Mouse (Mus musculus): ENCODE measurements around the gene Nudt17. TPM values are rescaled to one million over a fixed set of nuclear protein-coding genes. Genes with fewer than 3 reads are reported as not detected.
A peak's percentile ranks its signal among the peaks of the same experiment; 100 is the strongest.

Gene Nudt17
- polyA plus RNA-seq, 1 experiment = 6.8 TPM

GRCm38 (mm10) chr3:96737995-96738394, 29.6 kb upstream of the Nudt17 start:
- Histone ChIP-seq H3K36me3 (ENCODE audit: control insufficient read depth, insufficient read depth) (no peaks in the 10 kb centered on the region), H3K79me2 (ENCODE audit: control insufficient read depth, insufficient read depth) (peaks cover 63% of the 10 kb centered on the region), H3K27me3 (ENCODE audit: control insufficient read depth, insufficient read depth, insufficient read length) (no peaks in the 10 kb centered on the region), H3K4me2 (ENCODE audit: low read depth) (no peak overlapping the region), H3ac (ENCODE audit: control insufficient read depth, insufficient read length) (no peak overlapping the region), H3K4me3 (no peak overlapping the region)
- TF ChIP-seq SRF (IDR thresholded peaks at IDR 0.05; ENCODE audit: control insufficient read depth, insufficient read length, low read depth) (no peak), MAX (IDR thresholded peaks at IDR 0.05; ENCODE audit: low read depth) (no peak), TCF12 (IDR thresholded peaks at IDR 0.05; ENCODE audit: insufficient read depth, poor library complexity, severe bottlenecking) (no peak), CEBPB (IDR thresholded peaks at IDR 0.05; ENCODE audit: insufficient read depth, poor library complexity, severe bottlenecking) (no peak), REST (IDR thresholded peaks at IDR 0.05; ENCODE audit: insufficient read depth, insufficient read length) (no peak), USF1 (IDR thresholded peaks at IDR 0.05; ENCODE audit: low read depth) (no peak), TCF3 (IDR thresholded peaks at IDR 0.05; ENCODE audit: insufficient read length, low read depth) (no peak), POLR2AphosphoS2 (IDR thresholded peaks at IDR 0.05; ENCODE audit: insufficient read length, low read depth) (no peak), MYOG (IDR thresholded peaks at IDR 0.05; ENCODE audit: control insufficient read depth in 1 of 3, insufficient read depth in 1 of 3, insufficient read length in 2 of 3, low read depth in 2 of 3) (no peak), POLR2A (IDR thresholded peaks at IDR 0.05; ENCODE audit: insufficient read length, low read depth) (no peak)

GRCm38 (mm10) chr3:96737013-96737740, 28.8 kb upstream of the Nudt17 start:
- no peak overlapping the region for H3K4me2 ChIP-seq (ENCODE audit: low read depth)
- no peaks in the 10 kb centered on the region for H3K27me3 ChIP-seq (ENCODE audit: control insufficient read depth, insufficient read depth, insufficient read length)
- H3ac ChIP-seq (ENCODE audit: control insufficient read depth, insufficient read length) = no peak overlapping the region
- H3K79me2 ChIP-seq (ENCODE audit: control insufficient read depth, insufficient read depth) = peaks cover 67% of the 10 kb centered on the region
- TF ChIP-seq CEBPB (IDR thresholded peaks at IDR 0.05; ENCODE audit: insufficient read depth, poor library complexity, severe bottlenecking) = no peak
- TF ChIP-seq TCF3 (IDR thresholded peaks at IDR 0.05; ENCODE audit: insufficient read length, low read depth) = no peak
- TF ChIP-seq TCF12 (IDR thresholded peaks at IDR 0.05; ENCODE audit: insufficient read depth, poor library complexity, severe bottlenecking) = no peak
- no peaks in the 10 kb centered on the region for H3K36me3 ChIP-seq (ENCODE audit: control insufficient read depth, insufficient read depth)
- no peak overlapping the region for H3K4me3 ChIP-seq

- no peak overlapping the region for H3K4me3 ChIP-seq
- TF ChIP-seq POLR2A (IDR thresholded peaks at IDR 0.05; ENCODE audit: insufficient read length, low read depth) (no peak), POLR2AphosphoS2 (IDR thresholded peaks at IDR 0.05; ENCODE audit: insufficient read length, low read depth) (no peak), MAX (IDR thresholded peaks at IDR 0.05; ENCODE audit: low read depth) (no peak), USF1 (IDR thresholded peaks at IDR 0.05; ENCODE audit: low read depth) (no peak), TCF12 (IDR thresholded peaks at IDR 0.05; ENCODE audit: insufficient read depth, poor library complexity, severe bottlenecking) (no peak), TCF3 (IDR thresholded peaks at IDR 0.05; ENCODE audit: insufficient read length, low read depth) (no peak), E2F4 (IDR thresholded peaks at IDR 0.05; ENCODE audit: insufficient read depth) (no peak), MYOG (IDR thresholded peaks at IDR 0.05; ENCODE audit: control insufficient read depth in 1 of 3, insufficient read depth in 1 of 3, insufficient read length in 2 of 3, low read depth in 2 of 3) (no peak), SRF (IDR thresholded peaks at IDR 0.05; ENCODE audit: control insufficient read depth, insufficient read length, low read depth) (no peak)
- H3K36me3 ChIP-seq (ENCODE audit: control insufficient read depth, insufficient read depth) = no peaks in the 10 kb centered on the region
- H3K4me2 ChIP-seq (ENCODE audit: low read depth) = no peak overlapping the region
- no peaks in the 10 kb centered on the region for H3K27me3 ChIP-seq (ENCODE audit: control insufficient read depth, insufficient read depth, insufficient read length)
- no peak overlapping the region for H3ac ChIP-seq (ENCODE audit: control insufficient read depth, insufficient read length)
- H3K79me2 ChIP-seq (ENCODE audit: control insufficient read depth, insufficient read depth) = peaks cover 69% of the 10 kb centered on the region
Measured at GRCm38 (mm10) chr3:96735200-96735599, 26.8 kb upstream of the Nudt17 start.

GRCm38 (mm10) chr3:96733984-96734383, 25.6 kb upstream of the Nudt17 start:
- Histone ChIP-seq H3K4me2 (ENCODE audit: low read depth) (no peak overlapping the region), H3K27me3 (ENCODE audit: control insufficient read depth, insufficient read depth, insufficient read length) (no peaks in the 10 kb centered on the region), H3K36me3 (ENCODE audit: control insufficient read depth, insufficient read depth) (no peaks in the 10 kb centered on the region), H3ac (ENCODE audit: control insufficient read depth, insufficient read length) (no peak overlapping the region), H3K4me3 (no peak overlapping the region), H3K79me2 (ENCODE audit: control insufficient read depth, insufficient read depth) (peaks cover 74% of the 10 kb centered on the region)
- TF ChIP-seq E2F4 (IDR thresholded peaks at IDR 0.05; ENCODE audit: insufficient read depth) (no peak), SRF (IDR thresholded peaks at IDR 0.05; ENCODE audit: control insufficient read depth, insufficient read length, low read depth) (no peak)

GRCm38 (mm10) chr3:96730785-96731184, 22.4 kb upstream of the Nudt17 start:
- Histone ChIP-seq H3K4me3 (no peak overlapping the region), H3K4me2 (ENCODE audit: low read depth) (no peak overlapping the region), H3ac (ENCODE audit: control insufficient read depth, insufficient read length) (no peak overlapping the region), H3K27me3 (ENCODE audit: control insufficient read depth, insufficient read depth, insufficient read length) (no peaks in the 10 kb centered on the region), H3K36me3 (ENCODE audit: control insufficient read depth, insufficient read depth) (no peaks in the 10 kb centered on the region), H3K79me2 (ENCODE audit: control insufficient read depth, insufficient read depth) (peaks cover 76% of the 10 kb centered on the region)
- no peak for TF ChIP-seq SRF (IDR thresholded peaks at IDR 0.05; ENCODE audit: control insufficient read depth, insufficient read length, low read depth)
- TF ChIP-seq POLR2AphosphoS2 (IDR thresholded peaks at IDR 0.05; ENCODE audit: insufficient read length, low read depth) = no peak
- TF ChIP-seq CEBPB (IDR thresholded peaks at IDR 0.05; ENCODE audit: insufficient read depth, poor library complexity, severe bottlenecking) = no peak
- no peak for TF ChIP-seq USF1 (IDR thresholded peaks at IDR 0.05; ENCODE audit: low read depth)

- Histone ChIP-seq H3K79me2 (ENCODE audit: control insufficient read depth, insufficient read depth) (peaks cover 78% of the 10 kb centered on the region), H3K27me3 (ENCODE audit: control insufficient read depth, insufficient read depth, insufficient read length) (no peaks in the 10 kb centered on the region), H3K4me3 (peak overlapping the region; percentile 88), H3ac (ENCODE audit: control insufficient read depth, insufficient read length) (no peak overlapping the region), H3K4me2 (ENCODE audit: low read depth) (peak overlapping the region; percentile 87), H3K36me3 (ENCODE audit: control insufficient read depth, insufficient read depth) (no peaks in the 10 kb centered on the region)
- TF ChIP-seq CEBPB (IDR thresholded peaks at IDR 0.05; ENCODE audit: insufficient read depth, poor library complexity, severe bottlenecking) (no peak), MYOG (IDR thresholded peaks at IDR 0.05; ENCODE audit: control insufficient read depth in 1 of 3, insufficient read depth in 1 of 3, insufficient read length in 2 of 3, low read depth in 2 of 3) (no peak), E2F4 (IDR thresholded peaks at IDR 0.05; ENCODE audit: insufficient read depth) (no peak), SRF (IDR thresholded peaks at IDR 0.05; ENCODE audit: control insufficient read depth, insufficient read length, low read depth) (no peak), POLR2AphosphoS2 (IDR thresholded peaks at IDR 0.05; ENCODE audit: insufficient read length, low read depth) (no peak), MYOD1 (IDR thresholded peaks at IDR 0.05; ENCODE audit: control insufficient read depth in 1 of 3, insufficient read length in 2 of 3, low read depth in 2 of 3) (no peak), MAX (IDR thresholded peaks at IDR 0.05; ENCODE audit: low read depth) (no peak), USF1 (IDR thresholded peaks at IDR 0.05; ENCODE audit: low read depth) (no peak), POLR2A (IDR thresholded peaks at IDR 0.05; ENCODE audit: insufficient read length, low read depth) (no peak)
Measured at GRCm38 (mm10) chr3:96729403-96729784, 21.0 kb upstream of the Nudt17 start.

All from myocyte (in vitro differentiated cells).